Mouse (Mus musculus): ENCODE data around the gene Rassf7.

DNA sequence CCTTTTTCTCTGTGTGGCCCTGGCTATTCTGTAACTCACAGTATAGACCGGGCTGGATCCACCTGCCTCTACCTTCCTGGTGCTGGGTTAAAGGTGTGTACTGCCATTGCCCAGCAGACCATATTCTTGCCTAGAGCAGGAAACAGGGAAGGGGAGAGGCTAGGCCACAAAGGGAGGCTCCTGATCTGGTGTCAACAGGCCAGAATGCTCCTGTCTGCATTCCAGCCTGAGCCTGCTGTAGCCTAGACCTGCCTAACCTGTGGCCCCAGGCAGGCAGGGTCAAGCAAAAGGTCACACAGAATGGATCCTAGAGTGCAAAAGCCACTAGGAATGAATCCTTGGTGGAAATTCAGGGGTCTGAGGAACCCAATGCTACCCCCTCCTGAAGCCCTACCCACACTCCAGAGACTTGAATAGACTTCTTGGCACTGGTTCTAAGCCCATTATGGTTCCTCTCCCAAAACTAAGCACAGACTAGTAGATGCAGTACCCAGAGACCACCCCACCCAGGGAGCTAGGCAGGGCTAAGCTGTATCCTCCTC is 4.0 kb downstream of the Rassf7 start:
- no peak for TF ChIP-seq CTCF (IDR thresholded peaks at IDR 0.05; ENCODE audit: low read depth, low read length)
- TF ChIP-seq POLR2AphosphoS5 (IDR thresholded peaks at IDR 0.05; ENCODE audit: insufficient replicate concordance, low read depth, low read length) = no peak
- no peak for TF ChIP-seq TAL1 (conservative IDR thresholded peaks at IDR 0.05; ENCODE audit: low read depth, low read length)

Data from G1E (cell line).